7 mouse cellular contexts compared by ENCODE assay signal in the genomic region with DNA sequence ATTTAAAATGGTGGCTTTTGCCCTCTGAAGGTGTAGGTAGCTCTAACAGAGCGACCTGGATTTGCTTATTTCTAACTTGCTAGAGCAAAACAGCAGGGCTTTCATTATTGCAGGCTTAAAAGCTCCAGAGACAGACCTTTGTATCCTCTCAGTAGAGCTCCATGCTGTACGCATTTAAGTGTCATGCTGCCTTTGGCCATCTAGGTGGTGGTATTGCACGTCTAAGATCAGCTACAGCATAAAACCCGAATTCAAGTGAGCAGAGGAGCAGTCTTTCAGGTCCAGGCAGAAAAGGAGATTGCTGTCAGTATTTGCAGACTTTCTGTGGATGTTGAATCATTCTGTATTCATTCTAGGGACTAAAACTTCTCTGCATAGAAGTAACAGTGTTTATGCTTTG. TPM values are rescaled to one million over a fixed set of nuclear protein-coding genes. Genes with fewer than 3 reads are reported as not detected.
DNase-seq lines count a peak whose midpoint lies in the region; ATAC-seq lines count a peak whose summit lies in the region.

No protein-coding gene starts in this region.

- peak; percentile 13 for DNase-seq in ovary, adult 18-20 months (ENCODE audit: low spot score)
- no peak for DNase-seq in ovary, postnatal 10 days (ENCODE audit: low spot score)
- peak; percentile 85 for DNase-seq in ZHBTc4 (ENCODE audit: low read depth, low spot score)
- DNase-seq in embryo, embryonic 11.5 days (ENCODE audit: low read depth, low spot score) = peak; percentile 23
- DNase-seq in liver, embryonic 13.5 days = peak; percentile 49
- DNase-seq in ovary, postnatal 36 days (ENCODE audit: low spot score) = peak; percentile 26

- no peak overlapping the region for H3K9ac ChIP-seq in hindbrain, embryonic 16.5 days (ENCODE audit: low read depth, low read length)
- H3K9ac ChIP-seq in liver, embryonic 13.5 days = no peak overlapping the region

- no peaks in the 10 kb centered on the region for H3K27me3 ChIP-seq in hindbrain, embryonic 16.5 days (replicated peaks; ENCODE audit: control insufficient read depth, insufficient read depth, low read length)
- no peaks in the 10 kb centered on the region for H3K27me3 ChIP-seq in liver, embryonic 13.5 days

- no peak overlapping the region for H3K4me3 ChIP-seq in hindbrain, embryonic 16.5 days (ENCODE audit: low read length)
- peak overlapping the region; percentile 15; the same call in 1 of the 2 replicates for H3K4me3 ChIP-seq in liver, embryonic 13.5 days (replicated peaks)

- H3K36me3 ChIP-seq in hindbrain, embryonic 16.5 days (ENCODE audit: control insufficient read depth, insufficient read depth, low read length) = no peaks in the 10 kb centered on the region
- H3K36me3 ChIP-seq in liver, embryonic 13.5 days = peaks cover 54% of the 10 kb centered on the region

- peaks cover 19% of the 10 kb centered on the region for H3K4me1 ChIP-seq in hindbrain, embryonic 16.5 days (ENCODE audit: control insufficient read depth, insufficient read depth, low read depth, low read length)
- H3K4me1 ChIP-seq in liver, embryonic 13.5 days (replicated peaks) = peaks cover 73% of the 10 kb centered on the region

- no peak overlapping the region for H3K4me2 ChIP-seq in hindbrain, embryonic 16.5 days (ENCODE audit: low read length)
- peak overlapping the region; percentile 42 for H3K4me2 ChIP-seq in liver, embryonic 13.5 days

- no peaks in the 10 kb centered on the region for H3K9me3 ChIP-seq in hindbrain, embryonic 16.5 days (ENCODE audit: control insufficient read depth, low read length)
- no peaks in the 10 kb centered on the region for H3K9me3 ChIP-seq in liver, embryonic 13.5 days (replicated peaks)

- 0 out of 2 replicates have a peak, but pooled peaks have one; percentile 38 for ATAC-seq in hindbrain, embryonic 16.5 days
- no peak for ATAC-seq in liver, embryonic 13.5 days (ENCODE audit: low read depth)

- 18% methylated on average over 4 of the region's 4 CpGs for whole genome bisulfite sequencing in hindbrain, embryonic 16.5 days
- 28% methylated on average over 4 of the region's 4 CpGs for WGBS in liver, embryonic 13.5 days (ENCODE audit: insufficient replicate concordance)

- no peak overlapping the region for H3K27ac ChIP-seq in hindbrain, embryonic 16.5 days (ENCODE audit: low read depth, low read length)
- H3K27ac ChIP-seq in liver, embryonic 13.5 days = peak overlapping the region; percentile 47; the same call in 1 of the 2 replicates

RNA-seq across cellular contexts. Expression of gene Tor1aip1, which starts 6.7 kb away (rescaled TPM):
- 17.9 and 18.1 TPM in 2 replicates for polyA plus RNA-seq in hindbrain, embryonic 16.5 days (2015; fragmentation: Nextera tagmentation; extraction: Ambion mirVana)
- polyA plus RNA-seq in liver, embryonic 13.5 days (2015; fragmentation: Nextera tagmentation; extraction: Ambion mirVana) = 25.9 and 29.6 TPM in 2 replicates

RNA-seq across cellular contexts. Expression of gene Tor1aip2, which starts 7.8 kb away (rescaled TPM):
- 63.9 and 66.4 TPM in 2 replicates for polyA plus RNA-seq in hindbrain, embryonic 16.5 days (2015; fragmentation: Nextera tagmentation; extraction: Ambion mirVana)
- polyA plus RNA-seq in liver, embryonic 13.5 days (2015; fragmentation: Nextera tagmentation; extraction: Ambion mirVana) = 47.9 and 58.5 TPM in 2 replicates
